Mouse (Mus musculus) C3H10T1/2 (cell line): ENCODE data around the gene Ces1a. TPM values are rescaled to one million over a fixed set of nuclear protein-coding genes. Genes with fewer than 3 reads are reported as not detected.

ENCODE experiments used
- polyA plus RNA-seq, 2 experiments: library from polyadenylated mRNA; unstranded; fragments of >200 nt; fragmentation: generic; extraction: Trizol; gene quantifications; one replicate each; pipeline ENCODE4 v1.2.1; 2012; ENCODE audit warnings: missing spikeins in 2 of 2

Gene Ces1a
- 1 to 10 TPM in 1 of 2 experiments, not detected in 1; 1.4 TPM for polyA plus RNA-seq

GRCm38 (mm10) chr8:93048092-93048491, at the start of gene Ces1a:
Ces1a (minus strand) TSS chr8:93048192.

GRCm38 (mm10) chr8:93079887-93080286, 31.9 kb upstream of the Ces1a start, which contains the start of gene Ces1b:
Ces1b (minus strand) TSS chr8:93080017.

Other genes starting within 250 kb of the Ces1a start
- gene Mmp2, start 220.9 kb downstream of the Ces1a start, polyA plus RNA-seq = 100 to 1,000 TPM in 1 of 2 experiments, 10 to 100 TPM in 1; 66.6 to 387 TPM
- 1 to 10 TPM in 1 of 2 experiments, under 1 TPM in 1; 0.04 to 3.5 TPM for gene Lpcat2, start 192.9 kb downstream of the Ces1a start, polyA plus RNA-seq
- gene Capns2, start 146.8 kb downstream of the Ces1a start, polyA plus RNA-seq = under 1 TPM in 1 of 2 experiments, not detected in 1; 0.72 TPM
- gene Slc6a2, start 88.1 kb downstream of the Ces1a start, polyA plus RNA-seq = under 1 TPM in 1 of 2 experiments, not detected in 1; 0.09 TPM
- gene Ces1b, start 31.8 kb upstream of the Ces1a start, polyA plus RNA-seq = not detected
- not detected for gene Ces1c, start 83.1 kb upstream of the Ces1a start, polyA plus RNA-seq
- 1 to 10 TPM in 1 of 2 experiments, not detected in 1; 1.1 TPM for gene Ces1d, start 149.6 kb upstream of the Ces1a start, polyA plus RNA-seq
- not detected for gene Ces1e, start 181.4 kb upstream of the Ces1a start, polyA plus RNA-seq
- gene Ces1f, start 231.6 kb upstream of the Ces1a start, polyA plus RNA-seq = under 1 TPM; 0.04 to 0.17 TPM